In the genomic region with DNA sequence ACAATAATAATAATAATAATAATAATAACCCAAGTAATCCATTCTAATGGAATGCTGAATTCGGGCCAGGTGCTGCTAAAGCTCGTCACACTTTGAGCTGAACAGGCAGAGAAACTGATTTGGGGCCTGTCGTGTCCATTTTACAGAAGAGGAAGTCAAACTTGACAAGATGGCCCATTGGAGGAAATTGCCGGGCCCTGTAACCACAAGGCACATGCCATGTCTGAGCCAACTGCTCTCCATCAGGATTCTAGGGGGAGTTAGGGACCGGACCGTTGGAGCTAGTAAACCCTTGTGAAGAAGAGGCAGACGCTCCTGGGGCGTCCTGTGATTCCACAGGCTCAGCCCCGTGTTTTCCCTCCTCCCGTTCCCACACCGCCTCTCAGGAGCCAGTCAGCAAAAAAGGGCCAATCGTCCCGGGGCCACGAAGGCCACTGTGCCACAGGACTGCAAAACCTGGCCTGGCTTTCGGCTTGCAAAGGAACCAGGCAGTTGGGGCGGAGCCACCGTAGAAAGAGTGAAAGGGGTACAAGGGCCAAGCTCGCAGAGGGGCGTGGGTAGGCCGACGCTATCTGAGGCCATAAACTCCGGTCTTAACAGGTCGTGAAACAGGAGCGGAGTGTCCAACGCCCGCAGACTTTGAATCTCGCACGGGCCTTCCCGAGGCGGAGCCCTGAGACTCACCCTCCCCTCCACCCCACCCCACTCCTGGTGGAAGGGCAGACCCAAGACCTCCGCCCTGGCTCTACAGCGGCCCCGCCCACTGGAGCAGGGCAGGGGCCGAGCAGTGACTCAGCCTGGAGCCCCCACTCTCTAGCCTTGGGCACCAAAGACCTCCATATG, we compare ENCODE assay signal across 9 mouse cellular contexts. TPM values are rescaled to one million over a fixed set of nuclear protein-coding genes. Genes with fewer than 3 reads are reported as not detected.
DNase-seq lines count a peak whose midpoint lies in the region; ATAC-seq and TF ChIP-seq lines count a peak whose summit lies in the region.
"Had no signal": no experiment of that assay in that cellular context is flagged by ENCODE, and none has a peak within 500 bp of the region (broad histone marks: within the 10 kb centered on the region; RNA-seq: fewer than 3 reads in every experiment).

No protein-coding gene starts in this region.

- peak overlapping the region; percentile 73 for H3K9ac ChIP-seq in heart, embryonic 12.5 days
- peak overlapping the region; percentile 64 for H3K9ac ChIP-seq in kidney, postnatal 0 days (ENCODE audit: low read depth, low read length)
- peak overlapping the region; percentile 77 for H3K9ac ChIP-seq in stomach, embryonic 16.5 days (ENCODE audit: low read length)

- ATAC-seq in heart, embryonic 12.5 days (ENCODE audit: insufficient number of reproducible peaks, low FRiP score): peak; percentile 75
- peak; percentile 86 for ATAC-seq in kidney, postnatal 0 days (replicated peaks; ENCODE audit: low FRiP score, low read depth)
- peak; percentile 77 for ATAC-seq in stomach, embryonic 16.5 days (ENCODE audit: insufficient read depth, low FRiP score)

- peak; percentile 29 for DNase-seq in gastrocnemius, adult 18-20 months (ENCODE audit: low spot score)
- no peak for DNase-seq in gastrocnemius, postnatal 36 days
- peak; percentile 50 for DNase-seq in c-Kit-positive CD71-negative TER-119-negative erythroid progenitor cells, embryonic 14.5 days (ENCODE audit: low read depth)
- DNase-seq in kidney, postnatal 0 days (ENCODE audit: low spot score): peak; percentile 85
- peak; percentile 63 for DNase-seq in lung, postnatal 25 days (ENCODE audit: low spot score)
- DNase-seq in spleen, adult 12 weeks (ENCODE audit: low spot score): no peak

- WGBS in heart, embryonic 12.5 days: 3% methylated on average over 34 of the region's 34 CpGs
- 5% methylated on average over 34 of the region's 34 CpGs for WGBS in kidney, postnatal 0 days
- 9% methylated on average over 34 of the region's 34 CpGs for WGBS in stomach, embryonic 16.5 days

- H3K4me3 ChIP-seq in heart, embryonic 12.5 days: peak overlapping the region; percentile 50
- H3K4me3 ChIP-seq in kidney, postnatal 0 days (replicated peaks; ENCODE audit: low read depth, low read length): peak overlapping the region; percentile 42
- peak overlapping the region; percentile 57 for H3K4me3 ChIP-seq in stomach, embryonic 16.5 days (replicated peaks; ENCODE audit: low read length)

- H3K4me1 ChIP-seq in heart, embryonic 12.5 days (replicated peaks): peaks cover 19% of the 10 kb centered on the region
- H3K4me1 ChIP-seq in kidney, postnatal 0 days (replicated peaks; ENCODE audit: insufficient read depth, low read length): peaks cover 11% of the 10 kb centered on the region; the same call in 1 of the 2 replicates
- H3K4me1 ChIP-seq in stomach, embryonic 16.5 days (ENCODE audit: control insufficient read depth, insufficient read depth, low read length): peaks cover 17% of the 10 kb centered on the region

- no peak overlapping the region for H3K27ac ChIP-seq in heart, embryonic 12.5 days (ENCODE audit: poor library complexity, severe bottlenecking)
- peak overlapping the region; percentile 61 for H3K27ac ChIP-seq in kidney, postnatal 0 days
- H3K27ac ChIP-seq in stomach, embryonic 16.5 days (ENCODE audit: low read length): peak overlapping the region; percentile 91

- H3K27me3 ChIP-seq in heart, embryonic 12.5 days (replicated peaks): peaks cover 44% of the 10 kb centered on the region
- H3K27me3 ChIP-seq in kidney, postnatal 0 days (ENCODE audit: insufficient read depth, low read length): no peaks in the 10 kb centered on the region
- peaks cover 11% of the 10 kb centered on the region for H3K27me3 ChIP-seq in stomach, embryonic 16.5 days (ENCODE audit: control insufficient read depth, insufficient read depth, low read length)

- no peaks in the 10 kb centered on the region for H3K9me3 ChIP-seq in heart, embryonic 12.5 days (replicated peaks)
- H3K9me3 ChIP-seq in kidney, postnatal 0 days (replicated peaks; ENCODE audit: low read length): no peaks in the 10 kb centered on the region
- no peaks in the 10 kb centered on the region for H3K9me3 ChIP-seq in stomach, embryonic 16.5 days (replicated peaks; ENCODE audit: control insufficient read depth, low read length)

- no peak for TF ChIP-seq CTCF in kidney, postnatal 0 days (IDR thresholded peaks at IDR 0.05; ENCODE audit: low read depth)

- peak overlapping the region; percentile 70 for H3K4me2 ChIP-seq in heart, embryonic 12.5 days
- peak overlapping the region; percentile 61 for H3K4me2 ChIP-seq in kidney, postnatal 0 days (ENCODE audit: low read length)
- H3K4me2 ChIP-seq in stomach, embryonic 16.5 days (ENCODE audit: low read depth, low read length): peak overlapping the region; percentile 53

- intact Hi-C loops in gastrocnemius, postnatal 36 days (cut with DNase I): no loop called here

- H3K36me3 ChIP-seq in heart, embryonic 12.5 days: no peaks in the 10 kb centered on the region
- H3K36me3 ChIP-seq in kidney, postnatal 0 days (ENCODE audit: insufficient read depth, low read length): 0 out of 2 replicates have a peak, but pooled peaks cover 2% of the 10 kb centered on the region
- no peaks in the 10 kb centered on the region for H3K36me3 ChIP-seq in stomach, embryonic 16.5 days (ENCODE audit: control insufficient read depth, insufficient read depth, low read length)

RNA-seq across cellular contexts. Expression of a gene that starts 1.4 kb away (rescaled TPM):
- under 1 TPM; 0.16 to 0.21 TPM for total RNA-seq in gastrocnemius, adult 18-20 months (2021)
- 1 to 10 TPM in 1 of 2 experiments, under 1 TPM in 1; 0.30 to 1.0 TPM for total RNA-seq in gastrocnemius, postnatal 36 days (2021)
- polyA plus RNA-seq in heart, embryonic 12.5 days (2016; fragmentation: Nextera tagmentation; extraction: Ambion mirVana): 20.1 and 27.2 TPM in 2 replicates
- 305 and 333 TPM in 2 replicates for polyA plus RNA-seq in kidney, postnatal 0 days (2015; fragmentation: Nextera tagmentation; extraction: Ambion mirVana)
- 1,152 and 1,422 TPM in 2 replicates for polyA plus RNA-seq in stomach, embryonic 16.5 days (2015; fragmentation: Nextera tagmentation; extraction: Ambion mirVana)

RNA-seq across cellular contexts. Expression of a gene that starts 25.1 kb away (rescaled TPM):
- 1 to 10 TPM in 1 of 2 experiments, under 1 TPM in 1; 0.48 to 1.1 TPM for total RNA-seq in gastrocnemius, adult 18-20 months (2021)
- 1 to 10 TPM in 1 of 2 experiments, not detected in 1; 1.3 TPM for total RNA-seq in gastrocnemius, postnatal 36 days (2021)
- 30.8 and 38.0 TPM in 2 replicates for polyA plus RNA-seq in heart, embryonic 12.5 days (2016; fragmentation: Nextera tagmentation; extraction: Ambion mirVana)
- polyA plus RNA-seq in kidney, postnatal 0 days (2015; fragmentation: Nextera tagmentation; extraction: Ambion mirVana): 252 and 256 TPM in 2 replicates
- 550 and 609 TPM in 2 replicates for polyA plus RNA-seq in stomach, embryonic 16.5 days (2015; fragmentation: Nextera tagmentation; extraction: Ambion mirVana)

RNA-seq across cellular contexts. Expression of a gene that starts 48.8 kb away (rescaled TPM):
- total RNA-seq in gastrocnemius, adult 18-20 months (2021): not detected
- not detected for total RNA-seq in gastrocnemius, postnatal 36 days (2021)
- not detected in 2 replicates for polyA plus RNA-seq in heart, embryonic 12.5 days (2016; fragmentation: Nextera tagmentation; extraction: Ambion mirVana)
- 0.07 TPM in 1 of 2 replicates, not detected in the other for polyA plus RNA-seq in kidney, postnatal 0 days (2015; fragmentation: Nextera tagmentation; extraction: Ambion mirVana)
- polyA plus RNA-seq in stomach, embryonic 16.5 days (2015; fragmentation: Nextera tagmentation; extraction: Ambion mirVana): 23.6 and 43.1 TPM in 2 replicates
- total RNA-seq: heart, postnatal 36 days had no signal

Comparison
In these comparisons a context has a peak if more than half of its experiments do, and no peak if none do; other contexts are left out.
1. DNase-seq: peak in gastrocnemius, adult 18-20 months (single experiment), c-Kit-positive CD71-negative TER-119-negative erythroid progenitor cells, embryonic 14.5 days (single experiment), kidney, postnatal 0 days (single experiment) and lung, postnatal 25 days (single experiment); none in gastrocnemius, postnatal 36 days (0 of 2) and spleen, adult 12 weeks (single experiment).
2. RNA of a gene that starts 1.4 kb away (polyA plus RNA-seq): 1,152 to 1,422 TPM in stomach, embryonic 16.5 days and 305 to 333 TPM in kidney, postnatal 0 days; 20.1 to 27.2 TPM in heart, embryonic 12.5 days; every median in the first group is over 10 times any median in the second.
3. RNA of a gene that starts 48.8 kb away (polyA plus RNA-seq): 23.6 to 43.1 TPM in stomach, embryonic 16.5 days; 0.07 TPM in kidney, postnatal 0 days and not detected in heart, embryonic 12.5 days; every median in the first group is over 10 times any median in the second.
4. Peak in every context shown above with its lines, with median percentiles within 50 percentile points of each other: ATAC-seq, H3K4me2 ChIP-seq, H3K4me3 ChIP-seq and H3K9ac ChIP-seq.